Mouse (Mus musculus) macrophage (primary cell): ENCODE measurements around the gene Gm49721. TPM values are rescaled to one million over a fixed set of nuclear protein-coding genes. Genes with fewer than 3 reads are reported as not detected.
"Not testable (repeated sequence)": the region's sequence is repeated elsewhere in the genome, so short reads cannot be mapped to it uniquely, and the experiment has no call there.

Source experiments
- H3K27ac ChIP-seq: fragments of 350-480 bp; formaldehyde crosslinking; 2 replicates; pipeline ENCODE4 v1.9.0; 2021
- H3K36me3 ChIP-seq: fragments of 350-480 bp; formaldehyde crosslinking; 2 replicates; pipeline ENCODE4 v1.9.0; 2021; ENCODE audit errors: inconsistent target
- H3K4me3 ChIP-seq: fragments of 350-480 bp; formaldehyde crosslinking; 2 replicates; pipeline ENCODE4 v1.9.0; 2021; ENCODE audit errors: inconsistent target
- H3K79me2 ChIP-seq: fragments of 350-480 bp; formaldehyde crosslinking; 2 replicates; pipeline ENCODE4 v1.9.0; 2021; ENCODE audit errors: inconsistent target
- WGBS: methylation state at CpG from one replicate; pipeline ENCODE4 v1.1.7; 2026; ENCODE audit warnings: inconsistent platforms; ENCODE audit not compliant: missing documents; 5-methylcytosine and 5-hydroxymethylcytosine counted together
- polyA plus RNA-seq: library from polyadenylated mRNA; stranded (reverse); fragments of 250-400 nt; gene quantifications from 3 replicates; pipeline ENCODE4 v1.2.4, GENCODE M21; 2018; ENCODE audit warnings: inconsistent platforms
- total RNA-seq, 78 experiments: library from RNA; depleted of rRNA; stranded (reverse); fragments of 250-400 nt; gene quantifications; 1 replicate in 9 of 78; 2 replicates in 24 of 78; 3 replicates in 43 of 78; 4 replicates in 2 of 78; pipeline ENCODE4 v1.2.4; 2018; ENCODE audit warnings: inconsistent platforms in 56 of 78

The Gm49721 gene
- total RNA-seq (2018; cell fraction: chromatin; rRNA removed) = 1 to 10 TPM in 7 of 26 experiments, under 1 TPM in 13, not detected in 6; 0.29 to 1.7 (median 0.89) TPM
- under 1 TPM in 9 of 26 experiments, not detected in 17; 0.06 to 0.24 (median 0.09) TPM for total RNA-seq (2018; cell fraction: cytosol; rRNA removed)
- 1 to 10 TPM in 8 of 26 experiments, under 1 TPM in 9, not detected in 9; 0.40 to 5.4 (median 0.84) TPM for total RNA-seq (2018; cell fraction: nucleus; rRNA removed)
- polyA plus RNA-seq = 0.22 TPM in 1 of 3 replicates, not detected in the others

DNA sequence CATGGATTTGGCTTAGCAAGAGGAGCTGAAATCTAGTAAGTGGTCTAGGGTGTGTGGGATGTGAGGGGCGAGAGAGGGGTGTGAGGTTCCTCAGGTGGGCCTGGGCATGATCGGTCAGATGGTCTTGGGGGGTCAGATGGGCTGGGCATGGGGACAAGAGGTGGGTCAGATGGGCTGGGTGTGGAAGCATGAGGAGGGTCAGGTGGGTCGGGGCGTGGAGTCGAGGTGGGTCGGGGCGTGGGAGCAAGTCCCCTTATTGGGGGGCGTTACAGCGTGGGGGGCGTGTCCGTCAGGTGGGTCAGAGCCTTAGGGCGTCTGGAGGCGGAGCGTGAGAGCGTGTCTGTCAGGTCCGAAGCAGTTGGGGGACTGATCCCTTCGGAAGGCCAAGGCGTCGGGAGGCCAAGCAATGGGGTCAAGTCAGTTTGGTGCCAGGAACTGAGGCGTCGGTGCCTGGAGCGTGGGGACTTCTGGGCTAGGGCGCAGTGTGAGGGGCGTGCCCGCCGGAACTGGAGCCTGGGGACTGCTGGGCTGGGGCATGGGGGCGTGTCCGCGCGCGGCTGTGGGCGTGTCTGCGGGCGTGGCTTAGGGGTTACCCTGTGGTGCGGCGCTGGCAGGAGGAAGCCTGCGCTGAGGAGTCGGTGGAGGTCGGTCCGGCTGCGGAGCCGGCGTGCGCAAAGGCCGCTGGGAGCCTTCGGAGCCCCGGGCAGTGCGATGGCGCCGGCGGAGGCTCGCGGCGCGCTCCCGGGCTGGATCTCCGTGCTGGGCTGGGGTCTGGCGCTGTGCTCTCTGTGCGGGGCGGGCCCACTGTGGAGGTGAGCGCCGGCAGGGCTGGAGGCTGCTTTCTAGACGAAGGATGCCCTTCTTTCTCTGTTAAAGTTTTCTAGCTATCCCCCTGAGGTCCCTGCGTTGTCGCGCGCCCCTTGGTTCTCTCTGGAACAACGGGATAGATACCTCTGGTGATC lies at the start of gene Gm49721:
TSS of gene Gm49721 (plus strand) at position 618 of the 962 bp plus-strand sequence.
- 0% methylated on average over 2 of the region's 68 CpGs for WGBS
- H3K79me2 ChIP-seq, H3K36me3 ChIP-seq: not testable (repeated sequence)
- Histone ChIP-seq H3K27ac (0 out of 2 replicates have a peak within 1 kb of the TSS, but pooled peaks have one; percentile 28), H3K4me3 (peak within 1 kb of the TSS; percentile 44)

DNA sequence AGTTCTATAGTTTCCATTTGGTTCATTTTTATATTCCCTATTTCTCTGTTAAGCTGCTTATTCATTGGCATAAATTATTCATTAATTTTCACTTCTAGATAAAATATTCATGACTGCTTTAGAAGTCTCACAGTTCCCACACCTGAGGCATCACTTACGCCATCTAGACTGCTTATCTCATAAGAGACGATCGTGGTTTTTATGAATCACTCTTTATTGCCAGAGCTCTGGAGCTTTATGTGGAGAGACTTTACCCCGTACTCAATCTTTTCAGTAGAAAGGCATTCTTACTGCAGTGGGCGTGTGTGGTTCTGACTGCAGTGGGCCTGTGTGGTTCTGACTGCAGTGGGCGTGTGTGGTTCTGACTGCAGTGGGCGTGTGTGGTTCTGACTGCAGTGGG lies 47.1 kb upstream of the Gm49721 start:
- H3K79me2 ChIP-seq, H3K4me3 ChIP-seq, H3K36me3 ChIP-seq, H3K27ac ChIP-seq: not testable (repeated sequence)
- 96% methylated on average over 4 of the region's 7 CpGs for WGBS

GRCm38 (mm10) chr17:6942560-6942959 lies 36.1 kb upstream of the Gm49721 start:
- no CpG with 5 or more reads among the region's 4 CpGs for WGBS
- not testable (repeated sequence) for H3K27ac ChIP-seq, H3K4me3 ChIP-seq, H3K79me2 ChIP-seq, H3K36me3 ChIP-seq

GRCm38 (mm10) chr17:6947637-6947983 lies 31.1 kb upstream of the Gm49721 start:
- no CpG with 5 or more reads among the region's 8 CpGs for WGBS
- not testable (repeated sequence) for H3K27ac ChIP-seq, H3K36me3 ChIP-seq, H3K79me2 ChIP-seq
- peak overlapping the region; percentile 40; the same call in 1 of the 2 replicates for H3K4me3 ChIP-seq

- WGBS = under 1% methylated on average over 58 of the region's 73 CpGs
- H3K36me3 ChIP-seq, H3K79me2 ChIP-seq: not testable (repeated sequence)
- Histone ChIP-seq H3K4me3 (peak within 1 kb of the TSS; percentile 40), H3K27ac (peak within 1 kb of the TSS; percentile 22)
Measured at GRCm38 (mm10) chr17:6947984-6948768, 30.5 kb upstream of the Gm49721 start, which contains the start of gene Rsph3b. Gene Rsph3b (minus strand): TSS chr17:6948682.

GRCm38 (mm10) chr17:6948769-6949228 lies 29.9 kb upstream of the Gm49721 start:
- peak overlapping the region; percentile 21; the same call in 1 of the 2 replicates for H3K4me3 ChIP-seq
- peak overlapping the region; percentile 22 for H3K27ac ChIP-seq
- H3K36me3 ChIP-seq, H3K79me2 ChIP-seq: not testable (repeated sequence)
- 0% methylated on average over 7 of the region's 9 CpGs for whole genome bisulfite sequencing

DNA sequence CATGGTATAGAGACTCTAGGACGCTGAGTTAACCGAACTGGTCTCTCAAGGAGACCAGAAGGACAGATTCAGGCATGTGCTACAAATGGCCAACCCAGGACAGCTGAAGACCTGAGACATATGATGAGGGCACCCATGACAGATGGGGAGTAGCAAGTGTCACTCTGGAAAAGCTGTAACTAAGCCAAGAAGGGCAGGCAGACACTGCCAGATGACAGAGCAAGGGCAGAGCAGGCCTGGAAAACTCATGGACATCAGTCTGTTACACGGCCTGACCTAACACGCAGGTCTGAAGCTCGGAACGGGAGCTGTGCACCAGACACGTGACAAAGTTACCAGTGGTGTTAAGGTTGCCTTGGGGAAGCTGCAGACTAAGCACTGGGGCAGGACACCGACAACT lies 19.8 kb upstream of the Gm49721 start:
- no CpG with 5 or more reads among the region's 8 CpGs for WGBS

DNA sequence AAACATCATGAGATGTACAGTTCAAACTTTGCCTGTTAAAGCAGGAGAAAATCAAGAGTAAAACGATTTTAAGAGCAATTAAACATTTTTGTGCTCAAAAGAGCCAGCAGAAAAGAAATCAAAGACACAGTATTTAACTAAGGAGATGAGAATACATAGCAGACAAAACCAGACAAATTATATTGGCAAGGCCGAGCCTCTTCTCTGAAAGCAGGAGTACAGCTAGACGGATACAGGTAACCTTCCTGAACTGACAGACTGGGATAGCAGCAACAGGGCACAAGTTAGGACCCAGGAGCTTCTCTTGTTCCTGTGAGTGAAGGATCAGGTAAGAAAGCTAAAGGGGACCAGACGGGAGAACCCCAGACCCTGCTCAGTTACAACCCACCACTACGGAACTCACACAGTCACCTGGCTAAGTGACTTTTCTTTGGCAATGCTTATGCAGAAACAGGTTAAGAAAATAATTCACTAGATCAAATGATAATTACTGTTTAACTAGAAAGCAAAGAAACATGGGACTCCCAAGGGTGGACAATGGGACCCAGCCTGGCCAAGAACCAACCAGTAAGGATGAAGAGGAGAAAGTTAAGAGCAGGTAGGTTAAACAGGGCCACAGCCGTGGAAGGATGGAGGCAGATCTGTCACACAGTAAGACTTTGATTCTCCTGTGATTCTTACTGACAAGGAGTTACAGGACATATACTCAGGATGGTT lies 19.0 kb upstream of the Gm49721 start:
- WGBS = 53% methylated on average over 3 of the region's 6 CpGs
- peak overlapping the region; percentile 30; the same call in 1 of the 2 replicates for H3K4me3 ChIP-seq

More for the DNA sequence above, 19.8 kb upstream of the Gm49721 start:
- not testable (repeated sequence) for H3K36me3 ChIP-seq, H3K4me3 ChIP-seq, H3K79me2 ChIP-seq, H3K27ac ChIP-seq

GRCm38 (mm10) chr17:6960349-6960748 lies 18.4 kb upstream of the Gm49721 start:
- H3K4me3 ChIP-seq = peak overlapping the region; percentile 30
- H3K27ac ChIP-seq, H3K36me3 ChIP-seq, H3K79me2 ChIP-seq: not testable (repeated sequence)
- WGBS = 0% methylated on average over 4 of the region's 12 CpGs

More for the DNA sequence above, 19.0 kb upstream of the Gm49721 start:
- H3K79me2 ChIP-seq, H3K27ac ChIP-seq, H3K36me3 ChIP-seq: not testable (repeated sequence)

- Histone ChIP-seq H3K4me3 (peak within 1 kb of the TSS; percentile 30), H3K27ac (peak within 1 kb of the TSS; percentile 33)
- not testable (repeated sequence) for H3K36me3 ChIP-seq, H3K79me2 ChIP-seq
- WGBS = no CpG with 5 or more reads among the region's 51 CpGs
Measured at GRCm38 (mm10) chr17:6960776-6961175, 17.9 kb upstream of the Gm49721 start, which contains the start of gene Tagap1. Gene Tagap1 (minus strand): TSS chr17:6961156.

GRCm38 (mm10) chr17:6961181-6962000 lies 17.3 kb upstream of the Gm49721 start:
- peak overlapping the region; percentile 33 for H3K27ac ChIP-seq
- WGBS = 0% methylated on average over 4 of the region's 48 CpGs
- not testable (repeated sequence) for H3K36me3 ChIP-seq, H3K79me2 ChIP-seq
- H3K4me3 ChIP-seq = peak overlapping the region; percentile 19; the same call in 1 of the 2 replicates

DNA sequence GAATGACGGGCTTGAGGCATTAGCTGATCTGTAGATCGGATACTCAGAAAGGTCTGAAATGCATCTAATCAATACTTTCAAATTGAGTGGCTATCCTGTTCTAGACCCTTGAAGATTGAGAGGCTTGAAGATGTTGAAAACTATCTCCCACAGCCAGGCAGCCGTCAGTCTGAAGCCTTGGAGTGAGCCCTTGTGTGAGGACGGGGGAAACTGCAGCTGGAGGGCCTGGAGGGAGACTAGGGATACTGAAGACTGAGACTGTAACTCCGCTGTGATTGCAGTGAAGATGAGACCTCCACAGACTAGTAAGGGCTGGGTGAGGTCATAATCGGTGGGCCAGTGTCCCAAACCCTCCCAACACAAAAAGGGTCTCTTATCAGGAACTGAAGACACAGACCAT lies 16.4 kb upstream of the Gm49721 start:
- not testable (repeated sequence) for H3K4me3 ChIP-seq, H3K36me3 ChIP-seq, H3K79me2 ChIP-seq, H3K27ac ChIP-seq
- WGBS = 83% methylated on average over 1 of the region's 6 CpGs

DNA sequence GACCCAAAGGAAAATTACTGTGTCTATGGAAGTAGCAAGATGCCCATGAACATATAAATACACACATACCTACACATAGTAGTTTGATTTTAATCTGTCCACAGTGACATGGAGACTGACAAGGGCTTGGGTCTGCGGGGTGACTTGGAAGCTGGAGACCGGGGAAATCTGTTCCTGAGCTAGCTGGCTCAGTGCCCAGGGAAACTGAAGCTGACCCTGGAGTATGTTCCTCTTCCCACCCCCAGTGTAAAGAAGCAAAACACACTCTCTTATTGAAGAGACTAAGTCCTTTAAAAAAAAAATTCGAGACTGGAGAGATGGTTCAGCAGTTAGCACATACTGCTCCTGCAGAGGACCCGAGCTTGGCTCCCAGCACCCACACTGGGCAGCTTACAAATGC lies 15.8 kb upstream of the Gm49721 start:
- not testable (repeated sequence) for H3K4me3 ChIP-seq, H3K79me2 ChIP-seq, H3K27ac ChIP-seq, H3K36me3 ChIP-seq
- 5% methylated on average over 2 of the region's 4 CpGs for WGBS
